Mouse (Mus musculus): Measurements from ENCODE around the gene Ddx6.

- TF ChIP-seq CTCF (IDR thresholded peaks at IDR 0.05; ENCODE audit: control insufficient read depth, insufficient read depth, low read length), result no peak
- no peak for TF ChIP-seq POLR2A (IDR thresholded peaks at IDR 0.05; ENCODE audit: borderline replicate concordance, control insufficient read depth, low read depth, low read length)
Measured at GRCm38 (mm10) chr9:44688013-44688412, 83.3 kb downstream of the Ddx6 start.
